Mouse (Mus musculus) olfactory bulb, adult 2 months (tissue): Measurements from ENCODE around the gene Aim2.
"Not testable (repeated sequence)": the region's sequence is repeated elsewhere in the genome, so short reads cannot be mapped to it uniquely, and the experiment has no call there.

Source experiments
- CTCF ChIP-seq: fragments of 200-500 bp; IDR thresholded peaks from 2 replicates; pipeline ENCODE4 v1.5.1; 2012; ENCODE audit warnings: low read depth, mild to moderate bottlenecking, low read length, moderate library complexity; ENCODE audit not compliant: insufficient read depth
- POLR2A ChIP-seq: fragments of 200-500 bp; IDR thresholded peaks from 2 replicates; pipeline ENCODE4 v1.6.1; 2012; ENCODE audit warnings: mild to moderate bottlenecking, low read depth, low read length, moderate library complexity; ENCODE audit not compliant: insufficient read depth

- not testable (repeated sequence) for TF ChIP-seq CTCF, POLR2A
Observed at GRCm38 (mm10) chr1:173480399-173481181, 129.9 kb downstream of the Aim2 start.
